Mouse (Mus musculus) neural tube, embryonic 10.5 days (tissue): ENCODE measurements around the gene Dctn3.
A peak's percentile ranks its signal among the peaks of the same experiment; 100 is the strongest.
"Not testable (repeated sequence)": the region's sequence is repeated elsewhere in the genome, so short reads cannot be mapped to it uniquely, and the experiment has no call there.

Experiments used
- DNase-seq: peaks from one replicate; pipeline ENCODE4 v3.0.0-alpha.2; 2017; ENCODE audit warnings: low spot score; ENCODE audit errors: extremely low spot score

The Dctn3 gene

GRCm38 (mm10) chr4:41722918-41723351 lies at the start of gene Dctn3:
Gene Dctn3 (minus strand): TSS chr4:41723170.
- peak; percentile 83 for DNase-seq

GRCm38 (mm10) chr4:41767301-41767700 lies 44.3 kb upstream of the Dctn3 start:
- not testable (repeated sequence) for DNase-seq

DNA sequence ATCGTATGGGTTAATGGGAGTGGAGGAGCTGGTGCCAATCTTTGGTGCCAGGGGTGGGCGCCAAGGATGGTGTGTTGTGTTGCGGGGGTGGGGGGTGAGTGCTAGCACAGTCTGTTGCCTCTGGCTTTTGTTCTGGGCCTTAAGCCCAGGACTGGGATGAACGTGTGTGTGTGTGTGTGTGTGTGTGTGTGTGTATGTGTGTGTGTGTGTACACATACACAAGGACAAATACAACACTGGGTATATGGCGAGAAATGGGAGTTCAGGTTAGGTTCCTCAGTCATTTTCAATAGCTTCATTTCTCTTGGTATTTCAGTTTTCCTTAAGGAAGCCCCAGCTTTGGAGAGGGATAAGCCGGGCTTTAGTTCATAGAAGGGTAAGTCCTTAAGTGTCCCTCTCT lies 40.2 kb upstream of the Dctn3 start:
- not testable (repeated sequence) for DNase-seq

- DNase-seq: peak; percentile 36
These were observed 39.7 kb upstream of the Dctn3 start for GRCm38 (mm10) chr4:41762688-41763114.

GRCm38 (mm10) chr4:41762099-41762687 lies 39.2 kb upstream of the Dctn3 start:
- peak; percentile 38 for DNase-seq

DNA sequence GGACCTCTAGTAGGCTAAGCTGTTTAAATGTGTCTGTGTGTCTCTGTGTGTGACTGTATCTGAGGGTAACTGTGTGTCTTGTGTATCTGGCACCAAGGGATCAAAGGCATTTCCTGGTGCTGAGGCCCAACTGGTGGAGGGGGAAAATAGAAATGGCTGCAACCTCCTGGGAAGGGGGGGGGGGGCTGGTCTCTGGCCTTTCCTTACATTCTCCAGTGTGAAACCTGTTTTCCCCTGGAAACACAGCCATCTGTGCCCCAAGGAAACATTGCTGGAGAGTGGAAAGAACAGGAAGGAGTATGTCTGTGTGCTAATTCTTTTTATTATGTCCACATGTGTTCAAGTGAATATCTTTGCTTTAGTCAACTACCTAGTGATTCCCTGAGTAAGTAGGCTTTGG lies 38.7 kb upstream of the Dctn3 start:
- no peak for DNase-seq

- DNase-seq: no peak
These were observed 37.9 kb upstream of the Dctn3 start for GRCm38 (mm10) chr4:41760911-41761310.

- DNase-seq: peak; percentile 83
These were observed 37.3 kb upstream of the Dctn3 start for GRCm38 (mm10) chr4:41760288-41760721.

DNA sequence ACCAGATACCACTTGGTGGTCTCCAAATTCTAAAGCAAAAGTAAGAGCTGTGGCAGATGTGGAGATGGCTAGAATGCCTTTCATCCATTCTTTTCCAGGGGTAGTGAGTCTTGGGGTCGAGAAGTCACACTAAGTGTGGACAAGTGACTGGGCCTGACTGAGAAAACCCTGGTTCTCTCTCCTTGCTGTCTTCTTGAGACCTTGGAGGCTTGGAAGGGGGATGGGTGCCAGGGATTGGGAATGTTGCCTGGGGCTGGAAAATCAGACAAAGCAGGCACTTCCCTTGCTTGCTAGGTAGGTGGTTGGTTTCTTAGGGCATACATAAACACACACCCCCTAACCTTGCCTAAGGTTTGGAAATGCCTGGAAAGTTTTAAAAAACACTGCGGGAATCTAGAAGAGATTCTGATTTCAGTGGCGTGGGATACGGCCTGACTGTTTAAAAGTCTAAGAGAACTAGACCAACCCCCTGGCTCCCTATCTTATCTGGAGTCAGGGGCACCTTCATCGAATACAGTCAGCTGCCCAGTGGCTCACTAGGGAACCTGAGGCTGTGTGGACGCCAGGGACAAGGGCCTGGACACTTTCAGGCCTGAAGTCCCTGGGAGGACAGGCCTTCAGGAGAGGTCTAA lies 36.8 kb upstream of the Dctn3 start:
- DNase-seq: no peak

- no peak for DNase-seq
These were observed 36.2 kb upstream of the Dctn3 start for GRCm38 (mm10) chr4:41759206-41759605.

DNA sequence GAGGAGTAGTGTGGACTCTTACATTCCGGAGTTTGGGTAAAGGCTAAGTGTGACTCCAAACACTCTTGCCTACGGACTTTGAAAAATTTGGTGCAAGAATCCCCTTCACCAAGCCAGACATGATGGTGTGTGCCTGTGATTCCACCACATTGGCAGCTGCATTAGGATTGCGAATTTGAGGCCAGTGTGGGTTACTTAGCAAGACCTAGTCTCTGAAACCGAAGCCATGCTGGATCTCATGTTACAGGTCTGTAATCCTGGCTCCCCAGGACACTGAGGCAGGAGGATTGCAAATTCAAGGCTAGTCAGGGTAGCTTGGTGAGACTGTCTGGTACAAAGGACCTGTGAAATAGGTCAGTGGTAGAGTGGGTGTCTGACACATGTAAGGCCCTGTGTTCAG lies 35.7 kb upstream of the Dctn3 start:
- DNase-seq: no peak

DNA sequence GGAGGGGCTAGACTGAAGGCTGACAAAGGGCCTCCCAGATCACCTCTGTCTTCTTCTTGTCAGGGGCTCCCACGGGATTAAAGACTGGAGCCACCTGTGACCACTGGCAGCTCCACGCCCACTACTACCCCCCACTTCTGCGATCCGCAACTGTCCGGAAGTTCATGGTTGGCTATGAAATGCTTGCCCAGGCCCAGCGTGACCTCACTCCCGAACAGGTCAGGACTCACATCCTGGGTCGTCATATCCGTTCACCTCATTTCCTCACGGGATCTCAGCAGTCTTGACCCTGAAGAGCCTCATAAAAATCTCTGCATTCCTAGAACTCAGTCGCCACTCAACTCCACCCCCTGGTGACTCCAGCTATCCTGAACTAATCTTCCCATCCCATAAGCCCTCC lies 35.1 kb upstream of the Dctn3 start:
- no peak for DNase-seq

GRCm38 (mm10) chr4:41757321-41757720 lies 34.4 kb upstream of the Dctn3 start:
- DNase-seq: no peak

- no peak for DNase-seq
These were observed 33.5 kb upstream of the Dctn3 start for GRCm38 (mm10) chr4:41756440-41756839.

GRCm38 (mm10) chr4:41755338-41756305 lies 32.7 kb upstream of the Dctn3 start, which contains the start of gene Sigmar1:
Gene Sigmar1 (minus strand): TSS chr4:41756157.
- DNase-seq: peak; percentile 85

- no peak for DNase-seq
These were observed 31.9 kb upstream of the Dctn3 start, which contains the start of gene Galt for GRCm38 (mm10) chr4:41754797-41755337. Gene Galt (plus strand): TSS chr4:41755228.

DNA sequence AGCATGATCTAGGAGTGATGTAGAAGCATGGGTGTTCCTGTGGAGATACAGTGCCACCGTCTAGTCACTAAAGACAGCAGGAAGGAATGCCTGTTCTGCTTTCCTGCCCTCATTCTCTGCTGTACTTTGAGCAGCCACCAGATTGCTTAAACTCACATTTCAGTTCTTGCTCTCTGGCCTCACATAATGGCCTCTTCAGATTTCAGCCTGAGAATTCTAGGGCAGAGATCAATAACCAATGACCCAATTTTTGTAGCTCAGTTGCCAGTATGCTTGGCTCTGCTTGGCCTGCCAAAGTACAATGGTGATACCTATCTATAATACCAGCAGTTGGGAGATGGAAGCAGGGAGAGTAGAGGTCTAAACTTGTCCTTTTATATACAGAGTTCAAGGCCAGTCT lies 22.1 kb upstream of the Dctn3 start:
- DNase-seq: no peak

DNA sequence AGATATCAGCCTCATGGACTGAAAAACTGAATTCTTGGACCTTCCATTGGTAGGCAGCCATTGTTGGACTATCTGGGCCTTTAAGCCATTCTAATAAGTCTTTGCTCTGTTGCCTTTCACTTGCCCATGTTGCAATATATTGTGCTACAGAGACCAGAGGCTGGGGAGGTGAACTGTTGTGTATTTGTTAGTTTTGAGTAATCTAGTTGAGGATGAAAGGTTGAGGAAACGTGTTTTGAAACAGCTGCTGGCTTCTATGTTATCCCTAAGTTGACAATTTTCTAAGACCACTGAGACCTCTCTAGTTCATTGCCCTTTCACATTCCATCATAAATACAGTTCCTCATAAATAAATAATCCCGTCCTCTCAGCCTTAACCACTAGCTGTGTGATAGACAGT lies 21.2 kb upstream of the Dctn3 start:
- no peak for DNase-seq

DNA sequence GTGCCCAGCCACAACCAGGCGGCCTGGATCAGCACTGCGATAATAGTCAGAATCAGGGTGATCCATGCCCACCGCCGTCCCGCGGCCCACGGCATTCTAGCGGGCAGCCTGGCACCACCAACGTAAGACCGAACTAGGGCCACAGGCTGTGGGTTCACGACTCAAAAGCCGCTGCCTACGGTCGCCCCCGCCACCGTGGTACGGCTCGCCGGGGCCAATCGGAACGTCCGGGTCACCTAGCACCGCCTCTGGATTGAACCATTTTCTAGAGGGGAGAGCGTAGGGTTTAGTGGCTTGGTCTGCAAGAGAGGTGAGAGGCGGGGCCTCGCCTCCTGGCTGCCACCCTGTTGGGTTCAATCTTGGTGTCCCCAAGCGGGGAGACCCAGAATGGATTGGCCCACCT lies 18.2 kb upstream of the Dctn3 start:
- DNase-seq: peak; percentile 93

DNA sequence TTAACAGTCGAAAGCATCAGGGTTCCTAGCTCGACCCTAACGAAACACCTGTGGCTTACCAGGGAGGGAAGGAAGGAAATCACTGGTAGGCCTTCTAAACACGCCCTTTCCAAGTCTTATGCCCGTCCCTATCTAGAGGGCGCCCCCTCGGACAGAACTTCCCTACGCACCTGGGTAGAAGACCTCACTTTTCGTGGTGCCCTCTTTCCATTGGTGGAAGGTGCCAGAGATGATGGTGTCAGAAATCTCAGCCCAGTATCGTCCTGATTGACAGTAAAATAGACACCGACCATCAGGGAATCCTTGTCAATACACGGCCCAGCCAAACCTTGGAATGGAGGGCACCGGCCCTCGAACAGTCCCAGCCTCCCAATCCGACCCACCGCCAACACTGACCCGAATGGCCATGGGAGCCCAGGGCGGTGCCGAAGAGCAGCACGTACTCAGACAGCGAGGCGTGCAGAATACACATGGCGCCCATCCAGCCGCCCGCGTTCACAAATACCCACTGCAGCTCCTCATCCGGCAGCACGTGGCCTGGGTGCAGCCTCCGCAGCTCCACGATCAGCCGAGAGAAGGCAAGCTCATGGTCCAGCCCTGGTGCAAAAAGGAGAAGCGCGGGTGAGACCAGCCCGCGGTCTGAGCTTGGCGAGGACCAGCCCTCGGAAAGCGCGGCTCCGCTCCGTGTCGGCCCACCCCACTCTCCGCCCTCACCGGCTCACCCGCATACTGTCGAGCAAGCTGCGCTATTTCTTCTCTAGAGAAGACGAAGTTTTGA lies 17.6 kb upstream of the Dctn3 start:
- no peak for DNase-seq

GRCm38 (mm10) chr4:41739260-41739659 lies 16.3 kb upstream of the Dctn3 start:
- no peak for DNase-seq
